Mouse (Mus musculus) macrophage (primary cell): ENCODE results near the gene Patj. TPM values are rescaled to one million over a fixed set of nuclear protein-coding genes. Genes with fewer than 3 reads are reported as not detected.

ENCODE experiments used
- H3K27ac ChIP-seq: fragments of 350-480 bp; formaldehyde crosslinking; 2 replicates; pipeline ENCODE4 v1.9.0; 2021
- H3K36me3 ChIP-seq: fragments of 350-480 bp; formaldehyde crosslinking; 2 replicates; pipeline ENCODE4 v1.9.0; 2021; ENCODE audit errors: inconsistent target
- H3K4me3 ChIP-seq: fragments of 350-480 bp; formaldehyde crosslinking; 2 replicates; pipeline ENCODE4 v1.9.0; 2021; ENCODE audit errors: inconsistent target
- H3K79me2 ChIP-seq: fragments of 350-480 bp; formaldehyde crosslinking; 2 replicates; pipeline ENCODE4 v1.9.0; 2021; ENCODE audit errors: inconsistent target
- WGBS: methylation state at CpG from one replicate; pipeline ENCODE4 v1.1.7; 2026; ENCODE audit warnings: inconsistent platforms; ENCODE audit not compliant: missing documents; 5-methylcytosine and 5-hydroxymethylcytosine counted together
- polyA plus RNA-seq: library from polyadenylated mRNA; stranded (reverse); fragments of 250-400 nt; gene quantifications from 3 replicates; pipeline ENCODE4 v1.2.4, GENCODE M21; 2018; ENCODE audit warnings: inconsistent platforms

The Patj gene
- polyA plus RNA-seq, 1 experiment from 2014 or later: 0.39 TPM

- no peak overlapping the region for H3K4me3 ChIP-seq
- 98% methylated on average over 8 of the region's 8 CpGs for WGBS
Observed at GRCm38 (mm10) chr4:98428371-98428770, 32.8 kb downstream of the Patj start.

GRCm38 (mm10) chr4:98435641-98436457 is 40.3 kb downstream of the Patj start:
- peak overlapping the region; percentile 58; the same call in 1 of the 2 replicates for H3K4me3 ChIP-seq
- no peaks in the 10 kb centered on the region for H3K79me2 ChIP-seq
- H3K36me3 ChIP-seq: no peaks in the 10 kb centered on the region
- H3K27ac ChIP-seq: peak overlapping the region; percentile 73
- WGBS: 79% methylated on average over 10 of the region's 10 CpGs

More at GRCm38 (mm10) chr4:98428371-98428770, 32.8 kb downstream of the Patj start:
- Histone ChIP-seq H3K36me3 (no peaks in the 10 kb centered on the region), H3K27ac (no peak overlapping the region), H3K79me2 (no peaks in the 10 kb centered on the region)

GRCm38 (mm10) chr4:98436664-98437363 is 41.2 kb downstream of the Patj start:
- Histone ChIP-seq H3K36me3 (no peaks in the 10 kb centered on the region), H3K79me2 (no peaks in the 10 kb centered on the region), H3K4me3 (peak overlapping the region; percentile 58), H3K27ac (peak overlapping the region; percentile 73)
- 1% methylated on average over 12 of the region's 12 CpGs for WGBS

GRCm38 (mm10) chr4:98439261-98440005 is 43.8 kb downstream of the Patj start:
- Histone ChIP-seq H3K36me3 (no peaks in the 10 kb centered on the region), H3K27ac (no peak overlapping the region), H3K4me3 (no peak overlapping the region), H3K79me2 (no peaks in the 10 kb centered on the region)
- WGBS: 84% methylated on average over 8 of the region's 8 CpGs

- Histone ChIP-seq H3K36me3 (no peaks in the 10 kb centered on the region), H3K79me2 (no peaks in the 10 kb centered on the region), H3K27ac (no peak overlapping the region), H3K4me3 (no peak overlapping the region)
- WGBS: 86% methylated on average over 3 of the region's 3 CpGs
Observed at GRCm38 (mm10) chr4:98441248-98441647, 45.7 kb downstream of the Patj start.

GRCm38 (mm10) chr4:98444437-98445139 is 49.0 kb downstream of the Patj start:
- Histone ChIP-seq H3K79me2 (no peaks in the 10 kb centered on the region), H3K4me3 (no peak overlapping the region), H3K27ac (no peak overlapping the region), H3K36me3 (no peaks in the 10 kb centered on the region)
- WGBS: 89% methylated on average over 10 of the region's 10 CpGs

- Histone ChIP-seq H3K4me3 (no peak overlapping the region), H3K36me3 (no peaks in the 10 kb centered on the region), H3K27ac (no peak overlapping the region), H3K79me2 (no peaks in the 10 kb centered on the region)
- WGBS: 85% methylated on average over 4 of the region's 4 CpGs
Observed at GRCm38 (mm10) chr4:98449564-98450263, 54.1 kb downstream of the Patj start.

GRCm38 (mm10) chr4:98450308-98450707 is 54.7 kb downstream of the Patj start:
- WGBS: 90% methylated on average over 11 of the region's 11 CpGs
- Histone ChIP-seq H3K36me3 (no peaks in the 10 kb centered on the region), H3K27ac (no peak overlapping the region), H3K4me3 (no peak overlapping the region), H3K79me2 (no peaks in the 10 kb centered on the region)

GRCm38 (mm10) chr4:98450829-98451228 is 55.2 kb downstream of the Patj start:
- 80% methylated on average over 5 of the region's 5 CpGs for WGBS
- no peaks in the 10 kb centered on the region for H3K36me3 ChIP-seq
- no peaks in the 10 kb centered on the region for H3K79me2 ChIP-seq
- H3K4me3 ChIP-seq: no peak overlapping the region
- H3K27ac ChIP-seq: no peak overlapping the region

- H3K27ac ChIP-seq: no peak overlapping the region
- 78% methylated on average over 3 of the region's 3 CpGs for WGBS
- H3K4me3 ChIP-seq: no peak overlapping the region
- H3K36me3 ChIP-seq: no peaks in the 10 kb centered on the region
- no peaks in the 10 kb centered on the region for H3K79me2 ChIP-seq
Observed at GRCm38 (mm10) chr4:98451259-98451658, 55.7 kb downstream of the Patj start.

- WGBS: 100% methylated on average over 1 of the region's 2 CpGs
- Histone ChIP-seq H3K4me3 (no peak overlapping the region), H3K27ac (no peak overlapping the region), H3K79me2 (no peaks in the 10 kb centered on the region), H3K36me3 (no peaks in the 10 kb centered on the region)
Observed at GRCm38 (mm10) chr4:98452725-98453124, 57.1 kb downstream of the Patj start.

- H3K4me3 ChIP-seq: no peak overlapping the region
- 22% methylated on average over 3 of the region's 5 CpGs for WGBS
- no peaks in the 10 kb centered on the region for H3K36me3 ChIP-seq
- no peaks in the 10 kb centered on the region for H3K79me2 ChIP-seq
- H3K27ac ChIP-seq: no peak overlapping the region
Observed at GRCm38 (mm10) chr4:98453231-98453630, 57.6 kb downstream of the Patj start.

GRCm38 (mm10) chr4:98455352-98455751 is 59.8 kb downstream of the Patj start:
- Histone ChIP-seq H3K79me2 (no peaks in the 10 kb centered on the region), H3K27ac (no peak overlapping the region), H3K4me3 (no peak overlapping the region), H3K36me3 (no peaks in the 10 kb centered on the region)
- whole genome bisulfite sequencing: 83% methylated on average over 2 of the region's 2 CpGs

GRCm38 (mm10) chr4:98455910-98456309 is 60.3 kb downstream of the Patj start:
- no peaks in the 10 kb centered on the region for H3K36me3 ChIP-seq
- no peaks in the 10 kb centered on the region for H3K79me2 ChIP-seq
- no peak overlapping the region for H3K27ac ChIP-seq
- WGBS: 94% methylated on average over 8 of the region's 8 CpGs
- H3K4me3 ChIP-seq: no peak overlapping the region
